Mouse (Mus musculus): ENCODE measurements around the gene Gm11127. TPM values are rescaled to one million over a fixed set of nuclear protein-coding genes. Genes with fewer than 3 reads are reported as not detected.

Gm11127 gene
- total and polyA plus RNA-seq, 2 experiments = not detected

- Histone ChIP-seq H3K9ac (ENCODE audit: low read depth, low read length) (no peak overlapping the region), H3K79me2 (ENCODE audit: control insufficient read depth, insufficient read depth, low read length) (peaks cover 6% of the 10 kb centered on the region; the same call in 1 of the 2 replicates), H3K4me1 (ENCODE audit: control insufficient read depth, insufficient read depth, low read length) (peaks cover 18% of the 10 kb centered on the region), H3K36me3 (ENCODE audit: control insufficient read depth, insufficient read depth, low read length) (no peaks in the 10 kb centered on the region), H3K4me3 (ENCODE audit: insufficient read depth, low read depth, low read length) (no peak overlapping the region), H3K27ac (replicated peaks; ENCODE audit: insufficient read depth, low read depth, low read length) (no peak overlapping the region), H3K27me3 (ENCODE audit: control insufficient read depth, insufficient read depth, low read length) (no peaks in the 10 kb centered on the region)
- DNase-seq (ENCODE audit: extremely low read depth, low read depth, low spot score) = no peak
- 87% methylated on average over 4 of the region's 4 CpGs for WGBS
- no peak for TF ChIP-seq POLR2A (IDR thresholded peaks at IDR 0.05; ENCODE audit: extremely low read depth, insufficient read depth, low read length)
- no peak for TF ChIP-seq CTCF (IDR thresholded peaks at IDR 0.05; ENCODE audit: low read depth, low read length)
Measured at GRCm38 (mm10) chr17:36027663-36028062, 30.5 kb downstream of the Gm11127 start.

DNA sequence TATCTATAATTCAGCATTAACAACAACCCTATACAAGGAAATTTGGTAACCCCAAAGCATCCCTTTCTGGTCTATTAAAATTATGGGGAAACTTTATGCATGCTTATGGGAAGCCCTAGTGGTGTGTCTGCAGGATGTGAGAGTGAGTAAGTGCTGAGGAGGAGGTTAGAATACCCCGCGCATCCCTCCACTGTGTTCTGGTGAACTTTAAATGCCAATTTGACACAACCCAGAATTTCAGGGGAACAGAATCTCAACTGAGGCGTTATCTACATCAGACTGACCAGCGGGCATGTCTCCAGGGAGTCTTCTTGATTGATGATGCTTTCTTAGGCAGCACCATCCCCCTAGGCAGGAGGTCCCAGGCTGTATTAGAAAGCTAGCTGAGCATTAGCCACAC is 32.3 kb downstream of the Gm11127 start:
- DNase-seq (ENCODE audit: extremely low read depth, low read depth, low spot score) = no peak
- H3K4me1 ChIP-seq (ENCODE audit: control insufficient read depth, insufficient read depth, low read length) = peaks cover 15% of the 10 kb centered on the region
- WGBS = 77% methylated on average over 4 of the region's 4 CpGs
- no peak overlapping the region for H3K9ac ChIP-seq (ENCODE audit: low read depth, low read length)
- H3K27ac ChIP-seq (replicated peaks; ENCODE audit: insufficient read depth, low read depth, low read length) = no peak overlapping the region
- H3K4me3 ChIP-seq (ENCODE audit: insufficient read depth, low read depth, low read length) = no peak overlapping the region
- no peaks in the 10 kb centered on the region for H3K27me3 ChIP-seq (ENCODE audit: control insufficient read depth, insufficient read depth, low read length)
- TF ChIP-seq POLR2A (IDR thresholded peaks at IDR 0.05; ENCODE audit: extremely low read depth, insufficient read depth, low read length) = no peak
- no peak for TF ChIP-seq CTCF (IDR thresholded peaks at IDR 0.05; ENCODE audit: low read depth, low read length)
- no peaks in the 10 kb centered on the region for H3K36me3 ChIP-seq (ENCODE audit: control insufficient read depth, insufficient read depth, low read length)
- no peaks in the 10 kb centered on the region for H3K79me2 ChIP-seq (ENCODE audit: control insufficient read depth, insufficient read depth, low read length)

DNA sequence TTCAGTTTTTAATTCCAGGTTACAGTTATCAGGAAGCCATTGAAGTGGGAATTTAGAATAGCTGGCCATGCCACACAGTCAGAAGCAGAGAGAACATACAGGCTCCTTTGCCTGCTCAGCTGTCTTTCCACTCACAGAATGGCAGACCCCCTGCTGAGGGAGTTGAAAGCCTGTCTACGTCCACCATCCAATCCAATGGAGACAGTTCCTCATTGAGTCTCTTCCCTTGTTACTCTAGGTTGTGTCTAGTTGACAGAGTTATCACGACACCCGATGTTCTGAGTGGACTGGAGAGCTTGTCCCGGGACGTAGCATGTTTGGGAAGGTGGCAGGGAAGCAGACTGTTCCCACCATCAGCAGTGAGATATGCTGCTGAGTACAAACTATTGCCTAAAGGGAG is 33.0 kb downstream of the Gm11127 start:
- DNase-seq (ENCODE audit: extremely low read depth, low read depth, low spot score) = no peak
- no peaks in the 10 kb centered on the region for H3K79me2 ChIP-seq (ENCODE audit: control insufficient read depth, insufficient read depth, low read length)
- TF ChIP-seq CTCF (IDR thresholded peaks at IDR 0.05; ENCODE audit: low read depth, low read length) (no peak), POLR2A (IDR thresholded peaks at IDR 0.05; ENCODE audit: extremely low read depth, insufficient read depth, low read length) (no peak)
- no peak overlapping the region for H3K27ac ChIP-seq (replicated peaks; ENCODE audit: insufficient read depth, low read depth, low read length)
- H3K36me3 ChIP-seq (ENCODE audit: control insufficient read depth, insufficient read depth, low read length) = no peaks in the 10 kb centered on the region
- H3K4me1 ChIP-seq (ENCODE audit: control insufficient read depth, insufficient read depth, low read length) = peaks cover 11% of the 10 kb centered on the region
- no peak overlapping the region for H3K4me3 ChIP-seq (ENCODE audit: insufficient read depth, low read depth, low read length)
- 77% methylated on average over 5 of the region's 5 CpGs for WGBS
- H3K9ac ChIP-seq (ENCODE audit: low read depth, low read length) = no peak overlapping the region
- no peaks in the 10 kb centered on the region for H3K27me3 ChIP-seq (ENCODE audit: control insufficient read depth, insufficient read depth, low read length)

DNA sequence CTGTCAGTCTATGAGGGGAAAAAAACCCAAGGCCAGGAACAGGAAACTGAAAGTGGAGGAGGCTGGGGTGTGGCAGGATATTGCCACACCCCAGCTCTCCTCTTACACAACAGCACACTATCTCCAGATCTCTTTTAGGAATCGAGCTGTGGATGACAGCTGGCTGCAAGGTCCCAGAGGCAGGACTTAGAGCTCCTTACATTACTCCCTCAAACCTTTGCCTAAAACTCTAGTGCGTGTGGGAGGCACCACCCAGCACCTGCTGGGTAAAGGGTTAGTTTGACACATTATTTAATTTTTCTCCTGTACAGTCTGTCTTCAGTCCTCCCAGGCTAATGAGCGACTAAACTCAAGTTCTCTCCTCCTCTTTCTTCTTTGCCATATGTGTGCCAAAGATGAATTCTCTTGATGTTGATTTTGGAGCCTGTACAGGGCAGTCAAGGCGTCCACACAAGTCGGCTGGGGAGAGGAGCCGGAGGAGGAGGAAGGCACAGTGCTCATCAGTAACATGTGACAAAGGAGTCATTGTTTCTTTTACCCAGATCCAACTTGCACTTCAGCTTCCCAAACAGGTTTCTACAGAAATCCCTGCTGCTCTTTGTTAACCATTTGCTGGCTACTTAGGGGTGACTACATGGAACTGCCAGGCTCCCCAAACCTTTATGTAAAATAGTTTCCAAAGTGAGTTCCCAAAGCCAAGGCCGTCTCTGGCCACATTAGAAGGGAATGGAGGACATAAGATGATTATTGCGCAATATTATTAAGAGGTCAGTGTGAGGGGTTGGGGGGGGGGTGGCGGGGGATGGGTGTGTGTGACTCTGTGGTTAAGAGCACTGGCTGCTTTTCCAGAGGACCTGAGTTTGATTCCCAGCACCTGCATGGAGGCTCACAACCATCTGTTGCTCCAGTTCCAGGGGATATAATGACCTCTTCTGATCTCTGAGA is 34.2 kb downstream of the Gm11127 start:
- no peaks in the 10 kb centered on the region for H3K79me2 ChIP-seq (ENCODE audit: control insufficient read depth, insufficient read depth, low read length)
- no peaks in the 10 kb centered on the region for H3K36me3 ChIP-seq (ENCODE audit: control insufficient read depth, insufficient read depth, low read length)
- no peak overlapping the region for H3K4me3 ChIP-seq (ENCODE audit: insufficient read depth, low read depth, low read length)
- no peaks in the 10 kb centered on the region for H3K27me3 ChIP-seq (ENCODE audit: control insufficient read depth, insufficient read depth, low read length)
- peak; percentile 30 for DNase-seq (ENCODE audit: extremely low read depth, low read depth, low spot score)
- TF ChIP-seq CTCF (IDR thresholded peaks at IDR 0.05; ENCODE audit: low read depth, low read length) (no peak), POLR2A (IDR thresholded peaks at IDR 0.05; ENCODE audit: extremely low read depth, insufficient read depth, low read length) (no peak)
- H3K9ac ChIP-seq (ENCODE audit: low read depth, low read length) = no peak overlapping the region
- peaks cover 9% of the 10 kb centered on the region for H3K4me1 ChIP-seq (ENCODE audit: control insufficient read depth, insufficient read depth, low read length)
- H3K27ac ChIP-seq (replicated peaks; ENCODE audit: insufficient read depth, low read depth, low read length) = peak overlapping the region; percentile 29
- WGBS = 39% methylated on average over 9 of the region's 9 CpGs

DNA sequence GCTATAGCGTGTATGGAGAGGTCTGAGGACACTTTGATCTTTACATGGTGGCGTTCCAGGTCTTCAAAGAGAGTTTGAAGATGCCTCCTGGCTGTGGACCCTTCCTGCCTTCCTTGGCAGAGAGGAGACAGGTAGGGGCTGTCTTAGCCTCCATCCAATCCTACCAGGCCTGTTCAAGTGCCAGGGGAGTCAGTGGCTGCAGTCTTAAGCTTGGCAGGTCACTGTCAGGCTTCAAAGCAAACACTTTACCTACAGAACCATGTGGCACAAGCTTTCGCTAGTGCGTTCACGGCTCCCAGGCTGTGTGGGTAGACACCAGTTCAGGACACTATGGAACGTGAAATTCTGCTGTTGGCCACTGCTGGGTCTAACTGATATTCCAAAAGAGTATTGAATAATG is 35.2 kb downstream of the Gm11127 start:
- Histone ChIP-seq H3K79me2 (ENCODE audit: control insufficient read depth, insufficient read depth, low read length) (no peaks in the 10 kb centered on the region), H3K9ac (ENCODE audit: low read depth, low read length) (no peak overlapping the region), H3K4me3 (ENCODE audit: insufficient read depth, low read depth, low read length) (no peak overlapping the region), H3K36me3 (ENCODE audit: control insufficient read depth, insufficient read depth, low read length) (no peaks in the 10 kb centered on the region), H3K27me3 (ENCODE audit: control insufficient read depth, insufficient read depth, low read length) (no peaks in the 10 kb centered on the region), H3K27ac (replicated peaks; ENCODE audit: insufficient read depth, low read depth, low read length) (peak overlapping the region; percentile 42), H3K4me1 (ENCODE audit: control insufficient read depth, insufficient read depth, low read length) (peaks cover 9% of the 10 kb centered on the region)
- DNase-seq (ENCODE audit: extremely low read depth, low read depth, low spot score) = no peak
- WGBS = 96% methylated on average over 6 of the region's 6 CpGs
- no peak for TF ChIP-seq POLR2A (IDR thresholded peaks at IDR 0.05; ENCODE audit: extremely low read depth, insufficient read depth, low read length)
- TF ChIP-seq CTCF (IDR thresholded peaks at IDR 0.05; ENCODE audit: low read depth, low read length) = no peak

DNA sequence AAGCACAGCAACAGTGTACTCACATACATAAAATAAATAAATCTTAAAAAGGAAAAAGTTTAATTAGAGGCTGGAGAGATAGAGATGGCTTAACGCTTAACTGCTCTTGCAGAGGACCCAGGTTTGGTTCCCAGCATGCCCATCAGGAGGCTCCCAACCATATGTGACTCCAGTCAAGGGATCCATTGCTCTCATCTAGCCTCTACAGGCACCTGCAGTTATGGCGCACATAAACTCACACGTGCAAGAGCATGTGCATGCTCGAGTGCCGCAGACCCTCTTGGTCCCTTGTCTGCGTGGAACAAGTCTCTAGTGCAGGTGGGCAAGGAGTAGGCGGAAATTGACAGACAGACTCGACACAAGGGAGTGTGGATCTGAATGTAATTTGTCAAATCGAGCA is 36.1 kb downstream of the Gm11127 start:
- no peaks in the 10 kb centered on the region for H3K27me3 ChIP-seq (ENCODE audit: control insufficient read depth, insufficient read depth, low read length)
- TF ChIP-seq CTCF (IDR thresholded peaks at IDR 0.05; ENCODE audit: low read depth, low read length) = no peak
- no peak for TF ChIP-seq POLR2A (IDR thresholded peaks at IDR 0.05; ENCODE audit: extremely low read depth, insufficient read depth, low read length)
- 96% methylated on average over 9 of the region's 9 CpGs for WGBS
- H3K36me3 ChIP-seq (ENCODE audit: control insufficient read depth, insufficient read depth, low read length) = no peaks in the 10 kb centered on the region
- H3K4me1 ChIP-seq (ENCODE audit: control insufficient read depth, insufficient read depth, low read length) = peaks cover 9% of the 10 kb centered on the region
- no peak overlapping the region for H3K27ac ChIP-seq (replicated peaks; ENCODE audit: insufficient read depth, low read depth, low read length)
- H3K4me3 ChIP-seq (ENCODE audit: insufficient read depth, low read depth, low read length) = no peak overlapping the region
- no peak for DNase-seq (ENCODE audit: extremely low read depth, low read depth, low spot score)
- no peak overlapping the region for H3K9ac ChIP-seq (ENCODE audit: low read depth, low read length)
- no peaks in the 10 kb centered on the region for H3K79me2 ChIP-seq (ENCODE audit: control insufficient read depth, insufficient read depth, low read length)
